Mouse (Mus musculus) lung, adult 2 months (tissue): Measurements from ENCODE around the gene Abhd8. TPM values are rescaled to one million over a fixed set of nuclear protein-coding genes. Genes with fewer than 3 reads are reported as not detected.

ENCODE experiments used
- DNase-seq: peaks from one replicate; pipeline ENCODE4 v3.0.0; 2022
- H3K4me1 ChIP-seq: fragments of 200-500 bp; 2 replicates; pipeline ENCODE4 v1.6.1; 2011; ENCODE audit warnings: low read length; ENCODE audit not compliant: control insufficient read depth, insufficient read depth
- H3K4me3 ChIP-seq: fragments of 200-500 bp; replicated peaks from 2 replicates; pipeline ENCODE3; 2011; ENCODE audit warnings: low read depth, mild to moderate bottlenecking, control low read depth, low read length; ENCODE audit errors: extremely low read depth
- CTCF ChIP-seq: fragments of 200-500 bp; IDR thresholded peaks from 2 replicates; pipeline ENCODE4 v1.5.1; 2011; ENCODE audit warnings: mild to moderate bottlenecking, low read length, control low read depth; ENCODE audit not compliant: insufficient read depth
- POLR2A ChIP-seq: fragments of 200-500 bp; IDR thresholded peaks from 2 replicates; pipeline ENCODE4 v1.6.1; 2011; ENCODE audit warnings: low read depth, mild to moderate bottlenecking, control low read depth, low read length, borderline replicate concordance; ENCODE audit errors: extremely low read depth
- WGBS: fragments of 180-500 bp; shearing (Covaris S2); methylation state at CpG from one replicate; pipeline ENCODE4 v1.1.7; 2018; 5-methylcytosine and 5-hydroxymethylcytosine counted together
- polyA plus RNA-seq: library from polyadenylated mRNA; depleted of rRNA; stranded (reverse); fragments of >200 nt; gene quantifications from 2 replicates; pipeline ENCODE4 v1.2.3, GENCODE M21; 2012

Gene Abhd8
- polyA plus RNA-seq, 1 experiment, result 38.1 TPM

DNA sequence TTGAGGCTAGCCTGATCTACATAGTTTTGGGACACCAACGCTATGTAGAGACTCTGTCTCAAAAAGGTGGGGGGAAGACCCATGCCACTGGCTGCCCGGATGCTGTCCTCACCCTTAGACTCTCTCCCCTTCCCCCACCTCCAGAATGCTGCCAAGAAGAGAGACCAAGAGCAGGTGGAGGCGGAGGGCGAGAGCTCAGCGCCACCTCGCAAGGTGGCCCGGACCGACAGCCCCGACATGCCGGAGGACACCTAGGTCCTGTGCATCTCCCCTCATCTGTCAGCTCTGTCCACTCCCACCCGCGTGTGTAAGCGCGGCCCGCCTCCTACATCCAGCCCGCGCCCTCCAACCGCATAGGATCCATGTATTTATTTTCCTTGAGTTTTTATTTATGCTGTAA lies 10.9 kb upstream of the Abhd8 start:
- H3K4me1 ChIP-seq, result peaks cover 14% of the 10 kb centered on the region
- DNase-seq, result no peak
- 91% methylated on average over 18 of the region's 18 CpGs for WGBS
- TF ChIP-seq POLR2A (no peak), CTCF (no peak)
- H3K4me3 ChIP-seq, result no peak overlapping the region

DNA sequence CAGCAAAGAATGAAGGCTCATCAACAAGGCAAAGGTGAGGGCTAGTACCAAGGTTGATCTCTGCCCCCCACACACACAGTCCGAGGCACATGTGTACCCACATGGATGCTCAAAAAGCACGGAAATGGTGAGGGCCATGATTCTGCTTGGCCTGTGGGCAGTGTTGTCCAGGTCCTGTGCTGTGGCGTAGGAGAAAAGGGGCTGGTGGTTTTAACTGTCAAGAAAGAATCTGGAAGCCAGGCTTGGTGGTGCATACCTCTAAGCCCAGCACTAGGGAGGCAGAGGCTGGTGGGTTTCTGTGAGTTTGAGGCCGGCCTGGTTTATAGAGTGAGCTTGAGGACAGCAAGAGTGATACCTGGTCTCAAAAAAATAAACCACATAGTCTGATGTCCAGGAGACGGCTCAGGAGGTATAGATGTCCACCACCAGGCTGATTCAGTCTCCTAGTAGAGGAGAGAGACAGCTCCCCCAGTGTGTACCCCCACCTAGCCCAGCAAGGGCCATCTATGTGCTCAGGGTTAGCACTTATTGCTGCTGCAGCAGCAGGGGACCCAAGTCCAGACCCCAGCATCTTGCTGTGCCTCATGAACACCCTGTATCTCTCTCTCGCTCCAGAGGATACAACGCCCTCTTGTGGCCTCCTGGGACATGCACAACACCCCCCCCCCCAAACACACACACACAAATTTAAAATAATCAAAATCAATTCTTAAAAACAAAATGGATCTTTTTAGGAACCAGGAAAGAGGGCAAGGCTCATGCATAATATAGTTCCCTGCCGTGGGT lies 9.3 kb upstream of the Abhd8 start:
- no peak overlapping the region for H3K4me3 ChIP-seq
- WGBS, result 89% methylated on average over 8 of the region's 8 CpGs
- peaks cover 14% of the 10 kb centered on the region for H3K4me1 ChIP-seq
- no peak for TF ChIP-seq POLR2A
- TF ChIP-seq CTCF, result 0 out of 2 replicates have a peak, but pooled peaks have one; percentile 3
- no peak for DNase-seq

DNA sequence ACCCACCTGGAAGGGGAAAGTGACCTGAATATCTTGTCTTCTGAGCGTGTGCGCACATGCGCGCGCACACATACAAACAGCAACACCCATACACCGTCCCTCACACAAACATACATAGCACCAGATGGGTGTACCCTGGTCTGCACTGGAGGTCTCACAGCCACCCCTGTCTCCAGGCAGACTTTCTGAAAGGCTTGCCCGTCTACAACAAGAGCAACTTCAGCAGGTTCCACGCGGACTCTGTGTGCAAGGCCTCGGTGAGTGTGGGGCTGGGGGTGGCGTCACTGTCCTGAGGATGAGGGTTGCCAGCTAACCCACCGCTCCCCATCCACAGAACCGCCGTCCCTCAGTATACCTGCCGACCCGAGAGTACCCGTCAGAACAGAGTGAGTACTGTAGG lies 8.4 kb upstream of the Abhd8 start:
- TF ChIP-seq CTCF (no peak), POLR2A (no peak)
- 96% methylated on average over 17 of the region's 17 CpGs for WGBS
- H3K4me3 ChIP-seq, result no peak overlapping the region

DNA sequence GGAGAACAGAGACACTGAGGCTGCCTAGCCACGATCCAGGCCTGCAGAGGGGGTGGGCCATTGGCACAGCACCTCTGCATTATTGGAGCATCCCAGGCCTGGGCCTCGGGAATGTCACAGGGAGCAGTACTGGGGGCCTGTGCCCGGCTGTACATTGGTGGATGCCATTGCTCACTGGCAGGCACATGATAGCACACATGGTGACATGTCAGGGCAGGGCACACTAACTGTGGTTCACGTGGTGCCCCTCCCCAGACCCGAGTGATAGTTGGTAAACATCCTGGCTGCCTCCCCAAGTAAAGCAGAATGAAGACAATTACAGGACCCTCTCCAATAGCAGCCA lies 7.4 kb upstream of the Abhd8 start:
- TF ChIP-seq POLR2A, result no peak
- no peak for TF ChIP-seq CTCF
- WGBS, result 72% methylated on average over 5 of the region's 5 CpGs
- Histone ChIP-seq H3K4me3 (no peak overlapping the region), H3K4me1 (peaks cover 13% of the 10 kb centered on the region)
- DNase-seq, result no peak

More for the DNA sequence above, 8.4 kb upstream of the Abhd8 start:
- no peak for DNase-seq
- H3K4me1 ChIP-seq, result peaks cover 14% of the 10 kb centered on the region

DNA sequence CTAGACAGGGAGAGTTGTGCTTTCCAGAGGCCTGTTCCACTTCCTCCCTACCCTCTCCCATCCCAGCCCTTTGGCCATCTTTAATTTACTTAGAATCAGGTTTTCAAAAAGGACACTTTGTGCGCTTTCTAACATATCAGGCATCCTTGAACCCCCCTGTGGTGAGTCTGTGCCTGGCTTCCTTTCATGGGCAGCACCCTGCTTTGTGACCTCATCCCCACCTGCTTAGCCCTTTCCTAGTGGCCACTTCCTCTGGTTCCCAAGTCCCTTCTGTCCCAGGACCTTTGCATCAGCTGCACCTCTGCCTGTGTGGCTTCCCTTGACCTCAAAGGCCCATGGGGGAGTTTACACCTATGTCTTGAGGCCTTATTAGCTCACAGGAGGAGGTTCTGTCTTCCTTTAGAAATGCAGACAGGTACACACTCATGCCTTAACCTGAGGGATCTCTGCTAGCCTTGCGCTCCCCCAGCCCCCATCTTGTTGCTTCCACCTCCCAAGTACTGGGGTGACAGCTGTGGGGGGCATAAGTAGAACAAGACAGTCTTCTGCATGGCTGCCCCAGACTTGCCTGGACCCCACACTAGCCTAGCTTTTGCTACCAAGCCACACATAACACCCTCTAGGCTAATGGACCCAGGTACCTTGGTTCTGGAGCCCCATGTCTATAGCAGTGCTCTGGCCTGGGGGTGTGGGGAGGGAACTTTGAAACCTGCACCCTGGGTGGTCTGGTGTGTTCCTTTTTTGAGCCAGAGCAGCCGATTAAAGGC lies 6.9 kb upstream of the Abhd8 start:
- 84% methylated on average over 3 of the region's 3 CpGs for WGBS
- Histone ChIP-seq H3K4me1 (peaks cover 11% of the 10 kb centered on the region), H3K4me3 (no peak overlapping the region)
- DNase-seq, result no peak
- no peak for TF ChIP-seq POLR2A
- no peak for TF ChIP-seq CTCF

DNA sequence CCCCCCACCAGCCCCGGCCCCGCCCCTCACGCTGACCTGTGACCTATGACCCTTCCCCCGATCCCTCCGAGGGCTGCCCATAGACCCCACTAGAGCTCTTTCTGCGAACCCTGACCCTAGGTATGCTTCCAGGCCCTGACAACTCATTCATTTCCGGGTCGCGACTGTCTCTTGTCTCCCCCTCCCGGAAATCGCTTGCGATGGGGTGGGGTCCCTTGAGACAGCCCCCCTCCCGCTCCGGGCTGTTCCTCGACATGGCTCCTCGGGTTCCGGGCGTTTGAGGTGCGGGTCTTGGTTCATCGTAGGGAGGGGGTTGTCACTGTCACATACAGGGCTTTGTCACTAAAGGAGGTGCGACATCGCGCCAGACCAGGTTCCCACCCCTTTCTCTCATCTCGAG lies 6.0 kb upstream of the Abhd8 start:
- TF ChIP-seq CTCF, result no peak
- no peak for TF ChIP-seq POLR2A
- peak overlapping the region; percentile 73 for H3K4me3 ChIP-seq
- H3K4me1 ChIP-seq, result peaks cover 11% of the 10 kb centered on the region
- DNase-seq, result peak; percentile 40
- under 1% methylated on average over 24 of the region's 24 CpGs for WGBS

DNA sequence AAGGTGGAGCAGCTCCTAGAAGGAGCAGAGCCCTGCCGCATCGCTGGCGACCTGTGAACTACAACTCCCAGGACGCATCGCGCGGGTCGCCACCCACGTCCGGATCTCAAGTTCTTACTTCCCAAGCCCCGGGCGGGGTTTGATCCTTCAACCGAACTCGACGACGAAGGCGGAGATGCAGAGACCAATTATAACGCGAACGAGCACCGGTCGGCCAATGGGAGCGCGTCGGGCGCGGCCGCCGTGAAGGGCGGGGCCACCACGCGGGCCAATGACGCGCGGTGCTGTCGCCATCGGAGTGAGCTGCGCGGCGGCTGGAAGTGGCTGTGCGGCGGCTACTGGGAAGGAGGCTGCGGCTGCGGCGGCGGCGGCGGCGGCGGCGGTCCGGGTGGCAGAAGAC lies 5.5 kb upstream of the Abhd8 start, which contains the start of gene Dda1:
Dda1 (plus strand) TSS at position 284 of the 400 bp plus-strand sequence.
- peak; percentile 92 for DNase-seq
- WGBS, result under 1% methylated on average over 52 of the region's 52 CpGs
- peaks cover 13% of the 10 kb centered on the region for H3K4me1 ChIP-seq
- peak; percentile 78 for TF ChIP-seq POLR2A
- no peak for TF ChIP-seq CTCF
- H3K4me3 ChIP-seq, result peak within 1 kb of the TSS; percentile 73

DNA sequence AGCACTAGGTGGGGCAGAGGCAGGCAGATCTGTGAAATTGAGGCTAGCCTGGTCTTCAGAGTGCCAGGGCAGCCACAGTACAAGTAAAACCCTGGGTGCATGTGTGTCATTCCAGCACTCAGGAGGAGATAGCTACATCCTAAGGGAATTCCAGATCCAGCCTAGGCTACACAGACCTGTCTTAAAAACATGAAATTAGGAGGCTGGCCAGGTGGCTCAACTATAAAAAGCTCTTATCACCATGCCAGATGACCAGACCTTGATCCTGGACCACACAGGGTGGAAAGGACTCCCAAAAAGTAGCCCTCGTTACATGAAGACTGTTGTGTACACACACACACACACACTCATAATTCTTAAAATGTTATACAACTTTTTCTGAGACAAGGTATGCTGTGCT lies 4.5 kb upstream of the Abhd8 start:
- no peak overlapping the region for H3K4me3 ChIP-seq
- WGBS, result 94% methylated on average over 1 of the region's 1 CpGs
- no peak for TF ChIP-seq CTCF
- TF ChIP-seq POLR2A, result no peak
- H3K4me1 ChIP-seq, result peaks cover 17% of the 10 kb centered on the region
- no peak for DNase-seq

DNA sequence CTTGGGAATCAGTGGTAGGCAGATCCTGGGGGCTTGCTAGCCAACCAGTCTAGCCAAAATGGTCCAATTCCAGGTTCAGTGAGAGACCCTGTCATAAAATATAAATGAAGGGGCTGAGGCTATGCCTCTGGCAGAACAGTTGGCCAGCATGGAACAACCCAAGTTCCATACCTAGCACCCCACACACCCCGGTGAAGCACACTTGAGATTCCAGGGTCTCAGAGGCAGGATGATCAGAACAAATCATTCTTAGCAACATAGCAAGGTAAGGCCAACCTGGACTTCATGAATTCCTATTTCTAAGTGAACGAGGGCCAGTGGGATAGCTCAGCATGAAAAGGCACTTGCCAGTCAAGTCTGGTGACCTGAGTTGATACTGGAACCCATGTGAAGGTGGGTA lies 3.7 kb upstream of the Abhd8 start:
- Histone ChIP-seq H3K4me1 (peaks cover 17% of the 10 kb centered on the region), H3K4me3 (no peak overlapping the region)
- TF ChIP-seq CTCF (no peak), POLR2A (no peak)
- DNase-seq, result no peak
- WGBS, result 94% methylated on average over 2 of the region's 2 CpGs
